Mouse (Mus musculus) CH12.LX (cell line): ENCODE results near the gene Fam205c. TPM values are rescaled to one million over a fixed set of nuclear protein-coding genes. Genes with fewer than 3 reads are reported as not detected.

ENCODE experiments used
- DNase-seq: peaks from one replicate; pipeline ENCODE4 v3.0.0-alpha.2; 2013; ENCODE audit errors: extremely low read depth
- H3K27ac ChIP-seq: 2 replicates; pipeline ENCODE4 v1.5.1; 2012; ENCODE audit warnings: low read depth, mild to moderate bottlenecking, control low read depth, moderate library complexity; ENCODE audit not compliant: insufficient read depth
- H3K27me3 ChIP-seq: replicated peaks from 2 replicates; pipeline ENCODE3; 2012; ENCODE audit warnings: inconsistent platforms
- H3K36me3 ChIP-seq, 2 experiments: replicated peaks in 1 of 2; 2 replicates each; pipeline versions ENCODE3 to v1.6.1; 2012; ENCODE audit warnings: inconsistent platforms in 1 of 2, low read length in 1 of 2, mild to moderate bottlenecking in 1 of 2, mixed read lengths in 1 of 2, moderate library complexity in 1 of 2; ENCODE audit not compliant: control insufficient read depth in 1 of 2, insufficient read depth in 1 of 2
- H3K4me1 ChIP-seq, 2 experiments: 2 replicates each; pipeline ENCODE4 v1.6.1; 2012; ENCODE audit warnings: inconsistent platforms in 1 of 2, moderate library complexity in 1 of 2; ENCODE audit not compliant: insufficient read depth in 2 of 2, control insufficient read depth in 1 of 2
- H3K4me2 ChIP-seq: 2 replicates; pipeline ENCODE4 v1.6.1; 2012; ENCODE audit warnings: low read depth, mild to moderate bottlenecking, control low read depth; ENCODE audit not compliant: poor library complexity, insufficient read depth, severe bottlenecking
- H3K4me3 ChIP-seq, 3 experiments: fragments of 150-350 bp in 1 of 3; sonication (generic) in 1 of 3; replicated peaks in 1 of 3; 2 replicates each; pipeline versions ENCODE3 to v1.5.1; 2011 to 2012; ENCODE audit warnings: low read depth in 2 of 3, low read length in 2 of 3, mild to moderate bottlenecking in 2 of 3, moderate library complexity in 2 of 3, control low read depth in 1 of 3, improper control_type of control experiment in 1 of 3, inconsistent platforms in 1 of 3, mixed read lengths in 1 of 3; ENCODE audit not compliant: poor library complexity in 1 of 3
- H3K79me2 ChIP-seq: replicated peaks from 2 replicates; pipeline ENCODE4 v1.6.1; 2012; ENCODE audit warnings: mild to moderate bottlenecking, moderate library complexity; ENCODE audit not compliant: control insufficient read depth, poor library complexity, insufficient read depth, severe bottlenecking; ENCODE audit errors: extremely low read depth
- H3K9ac ChIP-seq: 2 replicates; pipeline ENCODE4 v1.6.1; 2012; ENCODE audit warnings: low read depth, mild to moderate bottlenecking, control low read depth, moderate library complexity; ENCODE audit not compliant: insufficient read depth
- H3K9me3 ChIP-seq: replicated peaks from 2 replicates; pipeline ENCODE3; 2012; ENCODE audit warnings: low read length, inconsistent platforms, mixed read lengths
- CHD1 ChIP-seq: IDR thresholded peaks from 2 replicates; pipeline ENCODE4 v1.6.1; 2012; ENCODE audit warnings: low read depth, low read length, improper control_type of control experiment, inconsistent platforms
- CHD2 ChIP-seq: IDR thresholded peaks from 2 replicates; pipeline ENCODE4 v1.6.1; 2011; ENCODE audit warnings: low read length, improper control_type of control experiment
- JUN ChIP-seq: IDR thresholded peaks from 2 replicates; pipeline ENCODE4 v1.6.1; 2011; ENCODE audit warnings: low read depth, mild to moderate bottlenecking, low read length, improper control_type of control experiment, moderate library complexity; ENCODE audit not compliant: insufficient read depth
- MAFK ChIP-seq: IDR thresholded peaks from 2 replicates; pipeline ENCODE4 v1.6.1; 2011; ENCODE audit warnings: low read length, improper control_type of control experiment; ENCODE audit not compliant: insufficient replicate concordance
- MYC ChIP-seq: IDR thresholded peaks from 2 replicates; pipeline ENCODE4 v1.6.1; 2011; ENCODE audit warnings: low read depth, mild to moderate bottlenecking, improper control_type of control experiment, low read length
- RCOR1 ChIP-seq: conservative IDR thresholded peaks from 2 replicates; pipeline ENCODE4 v1.6.1; 2012; ENCODE audit warnings: low read depth, mild to moderate bottlenecking, inconsistent platforms, low read length, improper control_type of control experiment
- SMC3 ChIP-seq: IDR thresholded peaks from 2 replicates; pipeline ENCODE4 v1.6.1; 2011; ENCODE audit warnings: low read depth, low read length, improper control_type of control experiment
- TBP ChIP-seq: conservative IDR thresholded peaks from 2 replicates; pipeline ENCODE4 v1.6.1; 2011; ENCODE audit warnings: low read depth, low read length, improper control_type of control experiment
- TCF12 ChIP-seq: IDR thresholded peaks from 2 replicates; pipeline ENCODE4 v1.6.1; 2014; ENCODE audit warnings: low read depth, mild to moderate bottlenecking, inconsistent platforms, low read length, improper control_type of control experiment
- UBTF ChIP-seq: IDR thresholded peaks from 2 replicates; pipeline ENCODE4 v1.6.1; 2012; ENCODE audit warnings: low read depth, mild to moderate bottlenecking, inconsistent platforms, low read length, improper control_type of control experiment, moderate library complexity
- USF2 ChIP-seq: conservative IDR thresholded peaks from 2 replicates; pipeline ENCODE4 v1.6.1; 2011; ENCODE audit warnings: low read depth, low read length, improper control_type of control experiment
- ZKSCAN1 ChIP-seq: IDR thresholded peaks from 2 replicates; pipeline ENCODE4 v1.6.1; 2012; ENCODE audit warnings: low read depth, inconsistent platforms, low read length, improper control_type of control experiment, borderline replicate concordance
- ZNF384 ChIP-seq: IDR thresholded peaks from 2 replicates; pipeline ENCODE4 v1.6.1; 2012; ENCODE audit warnings: low read depth, low read length, improper control_type of control experiment, inconsistent platforms
- dilution Hi-C: fragments of 300-500 bp; cut with MboI; formaldehyde crosslinking; loops from 2 replicates; pipeline ENCODE4 v1.14.3; 2020; ENCODE audit warnings: low sequenced_read_pairs; ENCODE audit not compliant: extremely low pct_unique_long_range_greater_than_20kb, extremely low pct_ligation_motif_present
- in situ Hi-C: fragments of 300-500 bp; cut with MboI; formaldehyde crosslinking; loops from 3 replicates; pipeline ENCODE4 v1.14.3; 2019; ENCODE audit warnings: low sequenced_read_pairs, low pct_ligation_motif_present, low pct_unique_long_range_greater_than_20kb, mixed read lengths
- polyA plus RNA-seq: library from polyadenylated mRNA; unstranded; fragments of >175 nt; gene quantifications from 2 replicates; pipeline ENCODE4 v1.2.1, GENCODE M21; 2012; ENCODE audit warnings: low read depth; ENCODE audit not compliant: insufficient read length
- total RNA-seq, 2 experiments: library from RNA; depleted of rRNA; stranded (reverse); fragments of 300-350 nt in 1 of 2; fragments of >200 nt in 1 of 2; gene quantifications; 2 replicates each; pipeline ENCODE4 v1.2.3; 2012 to 2014

Fam205c gene
- total and polyA plus RNA-seq, 3 experiments, result not detected

DNA sequence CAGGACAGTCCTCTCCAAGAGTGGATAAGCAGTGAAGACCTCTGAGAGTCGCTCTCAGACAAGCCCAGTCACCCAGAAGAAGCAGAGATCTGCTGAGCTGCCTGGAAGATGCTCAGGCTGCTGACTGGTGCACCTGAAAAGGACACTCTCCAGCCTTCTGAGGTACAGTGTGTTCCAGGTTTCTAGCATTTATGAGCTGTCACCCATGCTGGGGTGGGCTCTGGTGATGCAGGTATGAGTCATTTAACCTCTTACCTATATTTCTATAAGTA lies 6.6 kb upstream of the Fam205c start:
- Histone ChIP-seq H3K27me3 (peaks cover 28% of the 10 kb centered on the region), H3K9ac (no peak overlapping the region), H3K27ac (no peak overlapping the region), H3K9me3 (no peaks in the 10 kb centered on the region), H3K36me3 (no peaks in the 10 kb centered on the region), H3K4me3 (no peak overlapping the region), H3K79me2 (no peaks in the 10 kb centered on the region), H3K4me2 (no peak overlapping the region), H3K4me1 (peaks cover 0 to 6% of the 10 kb centered on the region in 2 experiments; a peak in 1 of 4 replicates)
- TF ChIP-seq RCOR1 (no peak), MYC (no peak), CHD2 (no peak), ZNF384 (no peak), TCF12 (no peak), MAFK (no peak), UBTF (no peak)
- dilution Hi-C loops, result no loop called here
- DNase-seq, result no peak
- in situ Hi-C loops, result no loop called here

DNA sequence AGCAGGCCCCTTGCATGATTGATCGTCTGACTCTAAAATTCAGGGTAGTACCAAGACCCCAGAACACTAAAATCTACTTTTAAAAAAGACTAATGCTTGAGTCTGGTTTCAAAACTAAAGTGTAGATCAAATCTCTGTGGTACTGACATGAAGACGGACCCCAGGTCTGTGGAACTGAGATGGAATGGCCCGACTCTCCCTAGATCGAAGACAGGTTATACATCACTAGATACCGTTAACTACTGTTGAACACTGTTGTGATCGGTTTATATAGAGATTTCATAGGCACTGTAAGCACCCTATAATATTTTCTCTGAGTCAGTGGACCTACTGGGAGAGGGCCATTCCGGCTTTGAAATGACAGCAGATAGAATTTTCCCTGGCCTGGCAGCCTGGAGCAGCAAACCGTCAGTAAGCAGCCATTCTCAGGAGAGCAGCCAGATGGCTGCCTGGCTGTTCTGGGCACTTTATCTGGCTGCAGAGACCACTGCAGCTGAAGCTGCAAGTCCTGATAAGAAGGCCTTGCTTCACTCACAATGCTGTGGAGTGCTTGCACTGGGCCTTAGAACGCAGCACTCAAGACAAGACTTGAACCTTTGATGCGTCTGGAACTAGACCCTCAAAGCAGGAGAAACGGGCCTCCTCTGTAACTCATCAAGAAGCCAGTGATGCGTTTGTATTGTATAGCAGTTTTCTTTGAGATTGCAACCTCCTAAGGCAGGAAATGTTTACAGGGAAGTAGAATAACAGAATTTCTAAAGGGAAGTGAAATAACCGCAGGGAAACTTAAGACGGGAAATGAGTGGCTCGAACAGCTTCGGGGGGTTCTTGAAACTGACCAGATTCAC lies 6.0 kb upstream of the Fam205c start:
- peaks cover 27% of the 10 kb centered on the region for H3K27me3 ChIP-seq
- TF ChIP-seq CHD1 (no peak), SMC3 (no peak), JUN (no peak), TBP (no peak), ZKSCAN1 (no peak)
- no peak overlapping the region for H3K9ac ChIP-seq
- DNase-seq, result no peak
- H3K4me3 ChIP-seq, result no peak overlapping the region
- dilution Hi-C loops (no loop called here), in situ Hi-C loops (no loop called here)
- no peak overlapping the region for H3K27ac ChIP-seq
- H3K36me3 ChIP-seq, result no peaks in the 10 kb centered on the region
- no peaks in the 10 kb centered on the region for H3K79me2 ChIP-seq
- H3K4me1 ChIP-seq, result peaks cover 0 to 6% of the 10 kb centered on the region in 2 experiments; a peak in 1 of 4 replicates
- no peak overlapping the region for H3K4me2 ChIP-seq
- H3K9me3 ChIP-seq, result no peaks in the 10 kb centered on the region

DNA sequence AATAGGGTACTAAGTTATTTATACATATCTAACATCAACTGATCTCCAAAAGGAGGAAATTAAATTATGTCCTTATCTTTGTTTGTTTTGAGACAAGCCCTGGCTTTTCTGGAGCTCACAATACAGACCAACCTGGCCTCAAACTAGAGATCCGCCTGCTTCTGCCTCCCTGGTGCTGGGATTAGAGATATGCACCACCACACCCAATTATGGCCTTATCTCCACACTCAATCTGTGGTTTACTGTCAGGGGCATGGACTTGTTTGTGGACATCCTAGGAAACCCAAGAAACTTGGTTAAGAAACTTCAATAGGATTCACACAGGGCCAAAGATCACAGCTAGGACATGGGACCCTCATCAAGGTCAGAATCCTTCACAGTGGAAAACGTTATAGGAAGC lies 3.6 kb upstream of the Fam205c start:
- Histone ChIP-seq H3K9ac (no peak overlapping the region), H3K9me3 (no peaks in the 10 kb centered on the region), H3K4me3 (no peak overlapping the region), H3K4me2 (no peak overlapping the region), H3K79me2 (no peaks in the 10 kb centered on the region), H3K4me1 (peaks cover 0 to 6% of the 10 kb centered on the region in 2 experiments; a peak in 1 of 4 replicates), H3K36me3 (no peaks in the 10 kb centered on the region), H3K27ac (no peak overlapping the region), H3K27me3 (peaks cover 31% of the 10 kb centered on the region)
- dilution Hi-C loops (no loop called here), in situ Hi-C loops (no loop called here)
- no peak for TF ChIP-seq USF2
- TF ChIP-seq ZNF384, result no peak
- no peak for DNase-seq
